Mouse (Mus musculus): ENCODE results near the gene Hist1h2ba.

DNA sequence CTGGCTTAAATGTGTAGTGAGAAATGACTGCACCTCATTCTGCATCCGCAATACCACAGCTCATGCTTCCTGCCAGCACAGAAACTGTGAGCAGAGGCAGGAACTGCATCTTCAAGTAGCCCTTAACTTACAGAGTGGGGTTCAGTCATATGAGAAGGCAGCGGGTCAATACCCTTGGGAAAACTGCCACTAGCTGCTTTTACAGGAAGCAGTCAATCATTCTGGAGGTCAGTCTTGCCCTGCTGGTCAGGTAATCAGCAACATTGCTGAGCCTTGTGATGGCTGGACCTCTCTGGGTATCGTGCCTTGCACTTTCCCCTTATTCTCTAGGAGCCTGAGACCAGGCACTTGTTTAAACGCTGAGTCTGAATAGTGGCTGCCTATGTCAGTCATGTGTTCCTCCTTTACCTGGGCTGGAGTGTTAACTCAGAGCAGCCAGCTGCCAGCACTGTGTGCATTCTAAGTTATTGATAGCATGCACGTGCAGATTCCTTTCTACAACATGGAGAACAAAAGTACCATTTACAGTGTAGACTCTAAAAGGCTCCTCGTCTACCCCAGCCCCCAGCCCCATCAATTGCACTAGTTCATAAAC is 44.8 kb downstream of the Hist1h2ba start:
- TF ChIP-seq CTCF (IDR thresholded peaks at IDR 0.05; ENCODE audit: low read depth, low read length) (no peak), GATA1 (IDR thresholded peaks at IDR 0.05; ENCODE audit: borderline replicate concordance, low read length) (no peak)
